Mouse (Mus musculus): ENCODE measurements at regions not wholly inside any gene's neighbourhood (a gene's known extent, or its start where the extent isn't known, plus 50 kb on each side); places are given as distances from the start of the nearest gene placed in this dataset.
A peak's percentile ranks its signal among the peaks of the same experiment; 100 is the strongest.
"Not testable (repeated sequence)": the region's sequence is repeated elsewhere in the genome, so short reads cannot be mapped to it uniquely, and the experiment has no call there.

- not testable (repeated sequence) for H3K9me3 ChIP-seq (replicated peaks); H3K4me1 ChIP-seq; ATAC-seq (ENCODE audit: low FRiP score); H3K36me3 ChIP-seq; H3K27me3 ChIP-seq (replicated peaks)
- Histone ChIP-seq H3K4me3 (replicated peaks) (peak overlapping the region; percentile 45), H3K27ac (replicated peaks) (peak overlapping the region; percentile 64), H3K9ac (replicated peaks) (peak overlapping the region; percentile 36; the same call in 1 of the 2 replicates), H3K4me2 (peak overlapping the region; percentile 44)
- 4% methylated on average over 35 of the region's 53 CpGs for WGBS
Observed at GRCm38 (mm10) chr12:19387706-19388105, 566.6 kb upstream of the Gm21863 start.

Measured in neural tube, embryonic 15.5 days (tissue).